In genomic region chr13:3895397-3895980, GRCm38 (mm10) we compare ENCODE assay signal across 23 mouse cellular contexts. TPM values are rescaled to one million over a fixed set of nuclear protein-coding genes. Genes with fewer than 3 reads are reported as not detected.
DNase-seq lines count a peak whose midpoint lies in the region; ATAC-seq and TF ChIP-seq lines count a peak whose summit lies in the region.
"Had no signal": no experiment of that assay in that cellular context is flagged by ENCODE, and none has a peak within 500 bp of the region (broad histone marks: within the 10 kb centered on the region; RNA-seq: fewer than 3 reads in every experiment).

No protein-coding gene starts in this region.

- ATAC-seq in kidney, embryonic 15.5 days (replicated peaks; ENCODE audit: low FRiP score): no peak
- ATAC-seq in liver, postnatal 0 days: no peak
- ATAC-seq: forebrain, embryonic 16.5 days; midbrain, embryonic 15.5 days had no signal

- 91% methylated on average over 8 of the region's 8 CpGs for WGBS in kidney, embryonic 15.5 days
- 57% methylated on average over 8 of the region's 8 CpGs for WGBS in bone marrow, adult 2 months
- WGBS in liver, postnatal 0 days (ENCODE audit: insufficient replicate concordance): 55% methylated on average over 8 of the region's 8 CpGs

- no peaks in the 10 kb centered on the region for H3K9me3 ChIP-seq in kidney, embryonic 15.5 days (replicated peaks)
- H3K9me3 ChIP-seq in liver, postnatal 0 days (ENCODE audit: low read length): no peaks in the 10 kb centered on the region
- H3K9me3 ChIP-seq: embryonic facial prominence, embryonic 15.5 days; hindbrain, embryonic 12.5 days; lung, embryonic 15.5 days; midbrain, embryonic 15.5 days had no signal

- no peak for TF ChIP-seq CTCF in bone marrow, adult 2 months (IDR thresholded peaks at IDR 0.05; ENCODE audit: control insufficient read depth, insufficient read depth, low read length)
- no peak for TF ChIP-seq CTCF in liver, postnatal 0 days (IDR thresholded peaks at IDR 0.05; ENCODE audit: low read depth)

- peaks cover 11% of the 10 kb centered on the region for H3K36me3 ChIP-seq in kidney, embryonic 15.5 days
- no peaks in the 10 kb centered on the region for H3K36me3 ChIP-seq in liver, postnatal 0 days (replicated peaks; ENCODE audit: insufficient read depth, low read length)
- H3K36me3 ChIP-seq: embryonic facial prominence, embryonic 15.5 days; hindbrain, embryonic 12.5 days; lung, embryonic 15.5 days; midbrain, embryonic 15.5 days had no signal

- H3K9ac ChIP-seq in kidney, embryonic 15.5 days: no peak overlapping the region
- H3K9ac ChIP-seq in liver, postnatal 0 days (replicated peaks): no peak overlapping the region
- H3K9ac ChIP-seq: embryonic facial prominence, embryonic 15.5 days; hindbrain, embryonic 12.5 days; lung, embryonic 15.5 days; midbrain, embryonic 15.5 days had no signal

- peaks cover 19% of the 10 kb centered on the region for H3K4me1 ChIP-seq in kidney, embryonic 15.5 days
- peaks cover 2% of the 10 kb centered on the region for H3K4me1 ChIP-seq in bone marrow, adult 2 months (ENCODE audit: control insufficient read depth, insufficient read depth, low read length)
- H3K4me1 ChIP-seq in liver, postnatal 0 days (ENCODE audit: insufficient read depth): peaks cover 20% of the 10 kb centered on the region
- H3K4me1 ChIP-seq: hindbrain, embryonic 12.5 days had no signal

- H3K4me2 ChIP-seq in kidney, embryonic 15.5 days: no peak overlapping the region
- no peak overlapping the region for H3K4me2 ChIP-seq in liver, postnatal 0 days (ENCODE audit: low read depth, low read length)
- H3K4me2 ChIP-seq: embryonic facial prominence, embryonic 15.5 days; hindbrain, embryonic 12.5 days; lung, embryonic 15.5 days; midbrain, embryonic 15.5 days had no signal

- TF ChIP-seq EP300 in liver, postnatal 0 days (IDR thresholded peaks at IDR 0.05; ENCODE audit: low read depth): no peak

- TF ChIP-seq POLR2A in bone marrow, adult 2 months (IDR thresholded peaks at IDR 0.05; ENCODE audit: borderline replicate concordance, control insufficient read depth, low read depth, low read length): no peak

- H3K27ac ChIP-seq in kidney, embryonic 15.5 days: no peak overlapping the region
- 0 out of 2 replicates have a peak overlapping the region, but pooled peaks have one; percentile 10 for H3K27ac ChIP-seq in bone marrow, adult 2 months (ENCODE audit: control insufficient read depth, insufficient read depth, low read depth, low read length, poor library complexity)
- H3K27ac ChIP-seq in liver, postnatal 0 days (ENCODE audit: low read depth): peak overlapping the region; percentile 55; the same call in 1 of the 2 replicates
- H3K27ac ChIP-seq: embryonic facial prominence, embryonic 15.5 days; hindbrain, embryonic 12.5 days; lung, embryonic 15.5 days; midbrain, embryonic 15.5 days had no signal

- H3K4me3 ChIP-seq in kidney, embryonic 15.5 days (replicated peaks): no peak overlapping the region
- no peak overlapping the region for H3K4me3 ChIP-seq in bone marrow, adult 2 months (replicated peaks; ENCODE audit: control insufficient read depth, low read depth, low read length)
- no peak overlapping the region for H3K4me3 ChIP-seq in liver, postnatal 0 days (ENCODE audit: low read depth, low read length)
- H3K4me3 ChIP-seq: embryonic facial prominence, embryonic 15.5 days; hindbrain, embryonic 12.5 days; lung, embryonic 15.5 days; midbrain, embryonic 15.5 days; myocyte had no signal

- H3K27me3 ChIP-seq in kidney, embryonic 15.5 days: no peaks in the 10 kb centered on the region
- H3K27me3 ChIP-seq in liver, postnatal 0 days (ENCODE audit: insufficient read depth, low read length): no peaks in the 10 kb centered on the region
- H3K27me3 ChIP-seq: embryonic facial prominence, embryonic 15.5 days; hindbrain, embryonic 12.5 days; lung, embryonic 15.5 days; midbrain, embryonic 15.5 days had no signal

- DNase-seq in kidney, adult 9 months: peak; percentile 45
- peak; percentile 94 for DNase-seq in adipocyte (ENCODE audit: low spot score)
- no peak for DNase-seq in liver, postnatal 0 days
- DNase-seq in c-Kit-positive CD71-positive TER-119-positive erythroid progenitor cells, embryonic 14.5 days (ENCODE audit: low spot score): no peak
- DNase-seq in ovary, adult 18-20 months (ENCODE audit: low spot score): no peak
- DNase-seq: adrenal gland, adult 2 months; cerebellum, postnatal 10 days; heart, adult 18-20 months; kidney, postnatal 10 days; right cerebral cortex, postnatal 25 days; thymus, postnatal 25 days had no signal

RNA-seq across cellular contexts. Expression of gene Net1, which starts 22.5 kb away (rescaled TPM):
- polyA plus RNA-seq in kidney, embryonic 15.5 days (2015; fragmentation: Nextera tagmentation; extraction: Ambion mirVana): 61.6 and 62.9 TPM in 2 replicates
- 65.0 and 81.1 TPM in 2 replicates for polyA plus RNA-seq in bone marrow, adult 2 months (2011; ENCODE audit: insufficient read depth, insufficient read length, low replicate concordance, missing spikeins)
- 44.9 and 46.5 TPM in 2 replicates for polyA plus RNA-seq in liver, postnatal 0 days (2015; fragmentation: Nextera tagmentation; extraction: Ambion mirVana)

RNA-seq across cellular contexts. Expression of gene Tubal3, which starts 22.6 kb away (rescaled TPM):
- polyA plus RNA-seq in kidney, embryonic 15.5 days (2015; fragmentation: Nextera tagmentation; extraction: Ambion mirVana): not detected in 2 replicates
- polyA plus RNA-seq in bone marrow, adult 2 months (2011; ENCODE audit: insufficient read depth, insufficient read length, low replicate concordance, missing spikeins): not detected in 2 replicates
- 0.08 TPM in 1 of 2 replicates, not detected in the other for polyA plus RNA-seq in liver, postnatal 0 days (2015; fragmentation: Nextera tagmentation; extraction: Ambion mirVana)
- polyA plus RNA-seq: adrenal gland, adult 2 months; embryonic facial prominence, embryonic 15.5 days; hindbrain, embryonic 12.5 days; lung, embryonic 15.5 days; midbrain, embryonic 15.5 days; myocyte; neural tube, embryonic 14.5 days had no signal

RNA-seq across cellular contexts. Expression of gene Calm5, which starts 41.5 kb away (rescaled TPM):
- not detected in 2 replicates for polyA plus RNA-seq in kidney, embryonic 15.5 days (2015; fragmentation: Nextera tagmentation; extraction: Ambion mirVana)
- polyA plus RNA-seq in bone marrow, adult 2 months (2011; ENCODE audit: insufficient read depth, insufficient read length, low replicate concordance, missing spikeins): not detected in 2 replicates
- polyA plus RNA-seq in liver, postnatal 0 days (2015; fragmentation: Nextera tagmentation; extraction: Ambion mirVana): not detected in 2 replicates
- polyA plus RNA-seq: adrenal gland, adult 2 months; forebrain, embryonic 16.5 days; heart, embryonic 16.5 days; hindbrain, embryonic 12.5 days; lung, embryonic 15.5 days; midbrain, embryonic 15.5 days; myocyte; neural tube, embryonic 14.5 days; stomach, embryonic 16.5 days had no signal

RNA-seq across cellular contexts. Expression of gene Ucn3, which starts 49.7 kb away (rescaled TPM):
- polyA plus RNA-seq in kidney, embryonic 15.5 days (2015; fragmentation: Nextera tagmentation; extraction: Ambion mirVana): not detected in 2 replicates
- not detected in 2 replicates for polyA plus RNA-seq in bone marrow, adult 2 months (2011; ENCODE audit: insufficient read depth, insufficient read length, low replicate concordance, missing spikeins)
- polyA plus RNA-seq in liver, postnatal 0 days (2015; fragmentation: Nextera tagmentation; extraction: Ambion mirVana): not detected in 2 replicates
- polyA plus RNA-seq: adrenal gland, adult 2 months; embryonic facial prominence, embryonic 15.5 days; heart, embryonic 16.5 days; hindbrain, embryonic 12.5 days; limb, embryonic 14.5 days; lung, embryonic 15.5 days; midbrain, embryonic 15.5 days; myocyte; neural tube, embryonic 14.5 days; stomach, embryonic 16.5 days had no signal

RNA-seq across cellular contexts. Expression of gene Calm4, which starts 57.9 kb away (rescaled TPM):
- polyA plus RNA-seq in kidney, embryonic 15.5 days (2015; fragmentation: Nextera tagmentation; extraction: Ambion mirVana): 0.17 and 3.2 TPM in 2 replicates
- not detected in 2 replicates for polyA plus RNA-seq in bone marrow, adult 2 months (2011; ENCODE audit: insufficient read depth, insufficient read length, low replicate concordance, missing spikeins)
- polyA plus RNA-seq in liver, postnatal 0 days (2015; fragmentation: Nextera tagmentation; extraction: Ambion mirVana): not detected in 2 replicates
- polyA plus RNA-seq: adrenal gland, adult 2 months; forebrain, embryonic 16.5 days; heart, embryonic 16.5 days; hindbrain, embryonic 12.5 days; lung, embryonic 15.5 days; midbrain, embryonic 15.5 days; neural tube, embryonic 14.5 days had no signal

Comparison
In these comparisons a context has a peak if more than half of its experiments do, and no peak if none do; other contexts are left out.
1. DNase-seq: peak in kidney, adult 9 months (single experiment) and adipocyte (single experiment); none in liver, postnatal 0 days (single experiment), c-Kit-positive CD71-positive TER-119-positive erythroid progenitor cells, embryonic 14.5 days (single experiment) and ovary, adult 18-20 months (single experiment).